Mouse (Mus musculus): Measurements from ENCODE around the gene H3f3b.

Gene H3f3b

GRCm38 (mm10) chr11:116001725-116002124 is 26.0 kb downstream of the H3f3b start:
- no peak for DNase-seq (ENCODE audit: low read depth, low spot score)

GRCm38 (mm10) chr11:116000607-116001006 is 27.2 kb downstream of the H3f3b start:
- DNase-seq (ENCODE audit: low read depth, low spot score) = no peak

DNA sequence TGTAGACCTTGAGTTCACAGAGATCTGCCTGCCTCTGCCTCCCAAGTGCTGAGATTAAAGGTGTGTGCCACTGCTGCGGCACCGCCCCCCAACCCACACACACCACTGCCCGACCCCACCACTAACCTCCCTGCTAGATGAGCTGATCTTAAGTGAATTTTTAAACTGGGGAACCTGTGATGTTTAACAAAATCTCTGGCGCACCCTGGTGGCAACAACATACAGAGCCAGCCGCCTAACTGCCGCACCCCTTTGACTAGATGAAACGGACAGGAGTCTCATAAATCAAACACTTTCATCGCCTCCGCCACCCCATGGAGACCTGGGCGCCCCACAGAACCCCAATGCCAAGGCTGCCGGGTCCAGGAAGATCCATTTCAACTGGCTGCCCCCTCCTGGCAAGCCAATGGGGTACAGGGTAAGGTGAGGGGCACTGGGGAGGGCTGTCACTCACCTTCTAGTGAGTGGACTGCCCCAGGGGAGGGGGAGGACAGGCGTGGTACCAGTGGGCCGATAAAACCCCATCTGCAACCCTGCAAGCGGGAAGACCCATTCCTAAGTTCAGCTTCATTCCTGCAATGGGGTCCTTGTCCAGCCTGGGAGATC is 28.1 kb downstream of the H3f3b start:
- DNase-seq (ENCODE audit: low read depth, low spot score) = no peak

GRCm38 (mm10) chr11:115999027-115999426 is 28.7 kb downstream of the H3f3b start:
- no peak for DNase-seq (ENCODE audit: low read depth, low spot score)

DNA sequence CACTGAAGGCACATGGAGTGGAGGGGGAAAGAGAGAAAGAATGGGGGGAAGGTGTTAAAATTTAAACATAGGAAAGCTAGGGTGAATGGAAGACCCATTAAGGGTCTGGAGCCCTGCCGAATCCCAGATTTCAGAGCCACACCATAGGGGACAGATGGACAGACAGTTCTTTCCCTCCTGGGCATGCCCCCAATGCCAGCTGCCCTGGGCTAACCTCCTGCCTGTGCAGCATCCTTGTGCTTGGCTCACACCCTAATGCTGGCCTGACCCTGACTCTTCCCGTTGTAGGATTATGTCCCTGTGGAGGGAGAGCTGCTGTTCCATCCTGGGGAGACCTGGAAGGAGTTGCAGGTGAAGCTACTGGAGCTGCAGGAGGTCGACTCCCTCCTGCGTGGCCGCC is 30.1 kb downstream of the H3f3b start:
- DNase-seq (ENCODE audit: low read depth, low spot score) = no peak

GRCm38 (mm10) chr11:115997047-115997446 is 30.7 kb downstream of the H3f3b start:
- DNase-seq (ENCODE audit: low read depth, low spot score) = no peak

DNA sequence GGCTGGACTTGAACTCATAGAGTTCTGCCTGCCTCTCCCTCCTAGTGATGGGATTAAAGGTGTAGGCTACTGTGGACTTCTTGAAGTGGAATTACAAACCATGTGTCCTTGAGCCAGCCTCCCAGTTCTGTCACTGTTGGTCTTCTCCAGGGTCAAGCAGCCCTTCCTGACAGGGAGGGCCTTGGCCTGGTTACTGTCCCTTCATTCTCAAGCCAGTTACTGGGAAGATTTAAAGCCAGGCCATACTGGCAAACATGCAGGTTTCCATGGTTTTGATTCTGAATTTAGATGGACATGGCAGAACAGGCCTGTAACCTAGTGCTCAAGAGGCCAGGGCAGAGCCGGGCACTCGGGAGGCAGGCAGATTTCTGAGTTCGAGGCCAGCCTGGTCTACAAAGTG is 32.5 kb downstream of the H3f3b start:
- no peak for DNase-seq (ENCODE audit: low read depth, low spot score)

- DNase-seq (ENCODE audit: low read depth, low spot score) = no peak
Observed at GRCm38 (mm10) chr11:115992098-115992497, 35.7 kb downstream of the H3f3b start.

DNA sequence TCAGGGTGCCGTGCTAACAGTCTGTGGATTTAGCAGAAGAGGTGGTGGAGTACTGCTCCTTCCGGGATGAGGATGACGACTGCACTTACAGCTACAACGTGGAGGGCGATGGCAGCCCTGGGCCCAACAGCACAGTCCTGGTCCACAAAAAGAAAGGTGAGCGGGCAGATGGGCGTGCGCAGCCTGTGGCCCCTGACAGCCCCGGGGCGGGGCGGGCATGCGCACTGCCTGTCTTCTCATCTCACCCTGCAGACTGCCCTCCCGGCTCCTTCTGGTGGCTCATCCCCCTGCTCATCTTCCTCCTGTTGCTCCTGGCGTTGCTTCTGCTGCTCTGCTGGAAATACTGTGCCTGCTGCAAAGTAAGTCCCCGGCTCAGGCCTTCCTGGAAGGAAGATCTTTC is 38.1 kb downstream of the H3f3b start:
- no peak for DNase-seq (ENCODE audit: low read depth, low spot score)

DNA sequence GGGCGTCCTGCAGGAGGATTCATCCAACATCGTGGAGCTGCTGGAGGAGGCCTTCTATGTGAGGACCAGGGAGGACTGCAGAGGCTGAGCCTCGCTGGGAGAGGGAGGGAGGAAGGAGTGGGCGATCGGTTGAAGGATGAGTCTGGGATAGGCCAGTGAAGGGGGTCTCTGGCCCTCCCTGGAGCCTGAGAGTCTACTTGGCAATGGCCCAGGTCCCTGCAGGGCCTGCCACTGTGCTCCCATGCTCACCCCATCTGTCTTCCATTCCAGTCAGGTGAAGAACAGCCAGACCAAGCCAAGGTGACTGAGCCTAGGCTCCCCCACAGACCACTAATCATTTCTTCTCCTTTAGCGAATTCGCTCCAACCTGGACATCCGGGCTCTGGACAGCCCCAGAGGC is 44.5 kb downstream of the H3f3b start:
- DNase-seq (ENCODE audit: low read depth, low spot score) = no peak

DNA sequence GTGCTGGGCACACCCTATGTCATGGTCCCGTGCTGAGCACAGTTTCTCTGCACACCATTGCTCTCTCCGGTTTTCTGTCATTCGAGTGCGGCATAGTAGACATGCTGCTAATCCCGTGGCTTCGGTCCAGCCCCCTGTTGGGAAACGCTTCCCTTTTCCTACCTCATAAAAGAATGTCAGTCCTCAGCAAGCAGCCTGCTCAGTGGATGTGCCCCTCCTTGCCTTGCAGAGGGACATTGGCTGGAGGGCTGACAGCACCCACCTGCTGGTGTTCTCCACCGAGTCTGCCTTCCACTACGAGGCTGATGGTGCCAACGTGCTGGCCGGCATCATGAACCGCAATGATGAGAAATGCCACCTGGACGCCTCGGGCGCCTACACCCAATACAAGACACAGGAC is 45.3 kb downstream of the H3f3b start:
- no peak for DNase-seq (ENCODE audit: low read depth, low spot score)

DNA sequence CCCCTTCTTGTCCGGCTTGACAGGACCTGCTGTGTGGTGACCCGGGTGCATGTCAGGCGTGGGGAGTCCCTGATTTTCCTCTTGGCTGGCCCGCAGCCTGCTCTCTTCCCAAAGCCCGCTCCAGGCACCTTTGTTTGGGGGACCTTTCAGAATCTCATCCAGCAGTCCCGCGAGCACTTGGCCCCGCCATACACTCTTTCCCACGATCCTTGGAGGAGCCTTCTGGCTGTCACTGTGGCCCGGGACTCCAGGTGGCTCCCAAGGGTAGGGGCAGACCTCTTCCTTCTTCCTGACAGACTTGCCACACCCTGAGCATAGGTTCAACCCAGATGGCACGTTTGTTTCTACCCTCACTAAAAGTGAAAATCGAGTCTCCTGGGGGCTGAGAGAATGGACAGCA is 52.2 kb downstream of the H3f3b start:
- DNase-seq (ENCODE audit: low read depth, low spot score) = no peak

GRCm38 (mm10) chr11:115975083-115975420 is 52.7 kb downstream of the H3f3b start:
- no peak for DNase-seq (ENCODE audit: low read depth, low spot score)

DNA sequence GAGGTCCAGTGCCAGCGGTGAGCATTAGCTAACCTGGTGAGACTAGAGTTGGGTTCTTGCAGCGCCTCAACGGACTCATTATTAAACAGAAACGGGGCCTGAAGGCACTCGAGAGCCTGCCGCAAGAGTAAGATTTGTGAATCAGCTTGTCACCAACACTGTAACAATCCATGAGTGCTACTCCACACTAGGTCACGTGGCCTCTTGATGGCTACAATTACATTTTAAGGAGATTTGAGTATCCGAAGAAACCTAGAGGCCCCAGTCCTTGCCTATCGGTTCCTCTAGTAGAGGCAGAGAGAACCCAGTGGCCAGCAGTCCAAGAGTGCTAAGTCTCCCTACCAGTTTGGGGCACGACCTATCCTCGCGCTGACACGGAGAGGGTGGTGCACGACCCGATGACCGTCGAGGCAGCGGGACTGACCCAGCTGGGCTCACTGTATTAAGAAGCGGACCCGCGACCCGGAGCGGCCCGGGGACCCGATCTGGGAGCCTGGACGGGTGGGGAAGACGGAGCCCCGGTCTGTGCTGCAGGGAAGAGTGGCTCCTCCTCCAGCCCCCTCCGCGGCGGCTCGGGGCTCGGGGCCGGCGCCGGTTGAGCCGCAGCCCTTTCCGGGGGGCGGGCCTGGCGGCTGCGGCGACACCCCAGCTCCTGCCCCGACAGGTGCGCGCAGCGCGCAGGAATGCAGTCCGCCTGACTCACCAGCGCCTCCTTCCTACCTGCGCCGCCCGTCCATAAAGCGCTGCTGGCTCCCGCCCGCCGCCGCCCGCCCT is 53.3 kb downstream of the H3f3b start, which contains the start of gene Itgb4:
TSS of gene Itgb4 (plus strand) at position 401 of the 774 bp plus-strand sequence.
- DNase-seq (ENCODE audit: low read depth, low spot score) = no peak
